Mouse (Mus musculus) liver, embryonic 12.5 days (tissue): ENCODE results near the gene Kcnmb2. TPM values are rescaled to one million over a fixed set of nuclear protein-coding genes. Genes with fewer than 3 reads are reported as not detected.

Experiments used
- ATAC-seq: fragments of 200-750 bp; cut with Nextera tagmentation; 2 replicates; pipeline ENCODE4 v1.8.0; 2017; ENCODE audit warnings: moderate number of reproducible peaks, mild to moderate bottlenecking, moderate library complexity
- H3K27ac ChIP-seq: fragments of 300-500 bp; sonication (generic); 2 replicates; pipeline ENCODE4 v1.5.1; 2016; ENCODE audit warnings: mild to moderate bottlenecking
- H3K27me3 ChIP-seq: fragments of 300-500 bp; sonication (generic); replicated peaks from 2 replicates; pipeline ENCODE4 v1.6.1; 2016; ENCODE audit warnings: mild to moderate bottlenecking, moderate library complexity
- H3K36me3 ChIP-seq: fragments of 300-500 bp; sonication (generic); 2 replicates; pipeline ENCODE4 v1.6.1; 2016; ENCODE audit warnings: mild to moderate bottlenecking, moderate library complexity
- H3K4me1 ChIP-seq: fragments of 300-500 bp; sonication (generic); 2 replicates; pipeline ENCODE4 v1.6.1; 2016
- H3K4me2 ChIP-seq: fragments of 300-500 bp; sonication (generic); 2 replicates; pipeline ENCODE4 v1.6.1; 2016; ENCODE audit warnings: mild to moderate bottlenecking, moderate library complexity
- H3K4me3 ChIP-seq: fragments of 300-500 bp; sonication (generic); 2 replicates; pipeline ENCODE4 v1.5.1; 2016; ENCODE audit warnings: mild to moderate bottlenecking, moderate library complexity
- H3K9ac ChIP-seq: fragments of 300-500 bp; sonication (generic); 2 replicates; pipeline ENCODE4 v1.6.1; 2016; ENCODE audit warnings: mild to moderate bottlenecking, moderate library complexity
- H3K9me3 ChIP-seq: fragments of 300-500 bp; sonication (generic); replicated peaks from 2 replicates; pipeline ENCODE4 v1.6.1; 2016; ENCODE audit warnings: mild to moderate bottlenecking, moderate library complexity
- WGBS: fragments of 180-500 bp; shearing (Covaris S2); methylation state at CpG from one replicate; pipeline ENCODE4 v1.1.7; 2016; ENCODE audit not compliant: insufficient replicate concordance; 5-methylcytosine and 5-hydroxymethylcytosine counted together
- polyA plus RNA-seq: library from polyadenylated mRNA; unstranded; fragments of >200 nt; fragmentation: Nextera tagmentation; extraction: Ambion mirVana; gene quantifications from 2 replicates; pipeline ENCODE4 v1.2.1, GENCODE M21; 2016

Kcnmb2 gene
- polyA plus RNA-seq, 1 experiment from 2014 or later, result 0.64 TPM

DNA sequence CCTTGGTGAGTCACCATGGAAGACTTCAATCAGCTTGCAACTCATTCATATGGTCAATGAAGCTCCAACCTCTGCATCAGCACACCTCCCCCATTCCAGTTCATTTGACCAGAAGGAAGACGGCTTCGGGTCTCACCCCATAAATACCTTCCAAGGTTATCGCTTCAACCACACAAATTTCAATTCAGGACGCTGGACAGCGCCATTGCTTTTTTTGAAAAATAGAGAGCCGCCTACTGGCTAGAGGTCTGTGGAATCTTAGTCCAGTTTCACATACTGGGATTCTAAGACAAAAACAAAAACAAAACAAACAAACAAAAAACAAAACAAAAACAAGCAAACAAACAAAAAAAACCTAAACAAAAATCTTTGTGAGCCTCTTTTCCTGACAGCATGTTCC lies 39.2 kb downstream of the Kcnmb2 start:
- 23% methylated on average over 6 of the region's 6 CpGs for WGBS
- Histone ChIP-seq H3K4me3 (no peak overlapping the region), H3K27ac (no peak overlapping the region), H3K27me3 (no peaks in the 10 kb centered on the region), H3K4me2 (no peak overlapping the region), H3K36me3 (no peaks in the 10 kb centered on the region), H3K9ac (no peak overlapping the region), H3K9me3 (no peaks in the 10 kb centered on the region), H3K4me1 (no peaks in the 10 kb centered on the region)
- no peak for ATAC-seq

DNA sequence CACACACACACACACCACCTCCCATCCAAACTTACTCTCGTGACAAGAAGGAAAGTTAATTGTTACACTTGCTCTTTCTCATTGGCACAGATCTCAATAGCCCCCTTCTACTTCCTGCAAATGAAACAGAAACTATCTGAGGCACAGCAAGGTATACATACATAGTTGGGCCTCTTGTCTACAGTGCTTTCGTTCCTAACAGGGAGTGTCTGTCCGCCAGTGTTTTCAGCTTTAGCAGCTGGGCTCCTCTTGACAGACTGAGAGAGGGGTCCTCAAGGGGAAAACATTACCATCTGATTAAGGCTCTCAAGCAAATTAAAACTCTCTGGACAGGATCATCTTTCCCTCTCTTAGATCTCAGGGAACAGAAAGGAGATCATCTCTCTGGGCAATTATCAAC lies 51.9 kb downstream of the Kcnmb2 start:
- no peaks in the 10 kb centered on the region for H3K4me1 ChIP-seq
- no peak for ATAC-seq
- WGBS, result 42% methylated on average over 3 of the region's 3 CpGs
- H3K36me3 ChIP-seq, result no peaks in the 10 kb centered on the region
- H3K4me2 ChIP-seq, result no peak overlapping the region
- no peak overlapping the region for H3K9ac ChIP-seq
- H3K27ac ChIP-seq, result no peak overlapping the region
- no peaks in the 10 kb centered on the region for H3K9me3 ChIP-seq
- no peak overlapping the region for H3K4me3 ChIP-seq
- no peaks in the 10 kb centered on the region for H3K27me3 ChIP-seq

- 62% methylated on average over 2 of the region's 2 CpGs for WGBS
- ATAC-seq, result no peak
- no peaks in the 10 kb centered on the region for H3K4me1 ChIP-seq
Observed at GRCm38 (mm10) chr3:31955004-31955403, 52.7 kb downstream of the Kcnmb2 start.

GRCm38 (mm10) chr3:31959821-31960220 lies 57.5 kb downstream of the Kcnmb2 start:
- no peaks in the 10 kb centered on the region for H3K27me3 ChIP-seq
- no peaks in the 10 kb centered on the region for H3K4me1 ChIP-seq
- no peak overlapping the region for H3K27ac ChIP-seq
- H3K4me3 ChIP-seq, result no peak overlapping the region
- no peaks in the 10 kb centered on the region for H3K36me3 ChIP-seq
- no peak overlapping the region for H3K9ac ChIP-seq
- no peak overlapping the region for H3K4me2 ChIP-seq
- ATAC-seq, result no peak
- 66% methylated on average over 5 of the region's 5 CpGs for WGBS
- H3K9me3 ChIP-seq, result no peaks in the 10 kb centered on the region

More at GRCm38 (mm10) chr3:31955004-31955403, 52.7 kb downstream of the Kcnmb2 start:
- Histone ChIP-seq H3K36me3 (no peaks in the 10 kb centered on the region), H3K9ac (no peak overlapping the region), H3K27me3 (no peaks in the 10 kb centered on the region), H3K27ac (no peak overlapping the region), H3K4me2 (no peak overlapping the region), H3K9me3 (no peaks in the 10 kb centered on the region), H3K4me3 (no peak overlapping the region)

DNA sequence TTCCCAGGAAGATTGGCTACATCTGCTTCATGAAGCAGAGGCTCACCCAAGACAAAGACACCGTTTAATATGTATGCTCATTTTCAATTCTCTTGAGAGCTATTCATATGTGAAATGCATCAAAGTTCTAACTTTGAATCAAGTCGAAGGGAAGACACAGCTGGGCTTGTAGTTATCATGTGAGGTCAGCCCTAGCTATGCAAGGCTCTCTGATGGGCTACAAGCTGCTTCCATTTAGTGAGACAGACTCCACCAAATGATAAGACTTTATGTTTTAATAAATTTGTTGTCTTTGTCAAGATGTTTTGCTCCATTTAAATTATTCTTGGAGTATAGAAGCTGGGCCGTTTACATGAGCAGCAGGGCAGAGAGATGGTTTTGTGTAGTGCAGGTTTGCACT lies 58.9 kb downstream of the Kcnmb2 start:
- H3K9me3 ChIP-seq, result no peaks in the 10 kb centered on the region

DNA sequence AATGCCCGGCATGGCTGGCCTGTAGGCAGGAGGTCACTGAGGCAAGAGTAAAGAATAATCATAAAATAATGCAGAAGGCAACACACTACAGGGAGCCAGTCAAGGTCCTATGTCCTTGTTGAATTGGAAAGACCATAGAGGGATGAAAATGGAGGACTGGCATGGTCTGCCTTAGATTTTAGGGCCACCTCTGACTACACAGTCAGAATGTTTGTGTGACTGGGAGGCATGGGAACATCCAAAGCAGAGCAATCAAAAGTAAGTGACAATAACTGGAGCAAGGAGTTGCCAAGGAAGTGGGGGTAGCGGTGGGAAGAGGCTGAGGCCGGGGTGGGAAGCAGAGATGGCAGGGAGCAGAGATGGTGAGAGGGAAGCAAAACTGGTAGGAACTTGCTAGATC lies 60.8 kb downstream of the Kcnmb2 start:
- Histone ChIP-seq H3K36me3 (no peaks in the 10 kb centered on the region), H3K4me1 (no peaks in the 10 kb centered on the region), H3K27me3 (no peaks in the 10 kb centered on the region), H3K9ac (no peak overlapping the region), H3K9me3 (no peaks in the 10 kb centered on the region), H3K27ac (no peak overlapping the region), H3K4me2 (no peak overlapping the region), H3K4me3 (no peak overlapping the region)
- 82% methylated on average over 3 of the region's 3 CpGs for WGBS
- no peak for ATAC-seq

More for the DNA sequence above, 58.9 kb downstream of the Kcnmb2 start:
- Histone ChIP-seq H3K4me1 (no peaks in the 10 kb centered on the region), H3K4me3 (no peak overlapping the region), H3K9ac (no peak overlapping the region), H3K4me2 (no peak overlapping the region), H3K36me3 (no peaks in the 10 kb centered on the region), H3K27ac (no peak overlapping the region), H3K27me3 (no peaks in the 10 kb centered on the region)
- WGBS, result 46% methylated on average over 3 of the region's 3 CpGs
- ATAC-seq, result no peak

- H3K27me3 ChIP-seq, result no peaks in the 10 kb centered on the region
- ATAC-seq, result no peak
- no peak overlapping the region for H3K27ac ChIP-seq
- WGBS, result 19% methylated on average over 3 of the region's 3 CpGs
- H3K9me3 ChIP-seq, result no peaks in the 10 kb centered on the region
- H3K9ac ChIP-seq, result no peak overlapping the region
- H3K4me2 ChIP-seq, result no peak overlapping the region
- no peaks in the 10 kb centered on the region for H3K4me1 ChIP-seq
- H3K36me3 ChIP-seq, result no peaks in the 10 kb centered on the region
- no peak overlapping the region for H3K4me3 ChIP-seq
Observed at GRCm38 (mm10) chr3:31979661-31980060, 77.4 kb downstream of the Kcnmb2 start.

DNA sequence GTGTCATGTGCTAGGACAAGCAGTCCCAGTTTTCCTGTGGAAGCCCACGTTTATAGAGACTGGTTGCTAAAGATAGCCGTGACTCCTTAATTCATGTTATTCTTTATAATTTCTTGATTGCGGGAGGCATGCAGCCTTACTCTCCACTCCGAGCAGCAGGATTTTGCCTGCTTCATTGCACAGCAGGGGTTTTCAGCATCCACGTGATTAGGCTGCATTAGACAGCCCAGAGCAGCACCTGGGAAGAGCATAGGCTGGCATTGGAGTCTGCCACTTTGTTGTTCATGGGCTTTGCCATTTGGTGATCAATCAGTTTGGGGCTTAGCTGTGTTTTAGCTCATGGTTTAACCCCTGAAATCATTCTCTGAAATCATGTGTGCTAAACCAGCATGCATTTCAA lies 80.1 kb downstream of the Kcnmb2 start:
- Histone ChIP-seq H3K36me3 (no peaks in the 10 kb centered on the region), H3K27me3 (no peaks in the 10 kb centered on the region), H3K4me2 (no peak overlapping the region), H3K27ac (no peak overlapping the region), H3K9ac (no peak overlapping the region), H3K9me3 (no peaks in the 10 kb centered on the region), H3K4me3 (no peak overlapping the region), H3K4me1 (no peaks in the 10 kb centered on the region)
- 54% methylated on average over 5 of the region's 5 CpGs for WGBS
- ATAC-seq, result no peak

DNA sequence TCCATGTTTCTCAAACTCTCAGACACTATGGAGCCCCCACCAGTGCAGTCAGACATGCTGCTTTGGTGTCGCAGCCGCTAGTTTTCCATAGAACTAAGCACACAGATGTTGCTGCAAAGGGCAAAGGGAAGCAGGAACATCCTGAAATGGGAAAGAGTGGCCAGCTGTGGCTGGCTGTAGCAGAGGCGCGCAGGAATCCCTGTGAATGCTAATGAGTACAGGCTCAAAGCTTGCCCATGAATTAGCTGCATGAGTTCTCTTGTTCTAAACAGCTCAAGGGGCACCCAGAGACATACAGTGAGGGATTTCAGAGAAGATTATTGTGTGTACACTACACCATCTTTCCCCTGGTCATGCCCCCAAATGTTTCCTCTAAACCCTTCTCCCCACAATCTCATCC lies 82.8 kb downstream of the Kcnmb2 start:
- Histone ChIP-seq H3K27me3 (no peaks in the 10 kb centered on the region), H3K27ac (no peak overlapping the region), H3K4me2 (no peak overlapping the region), H3K9me3 (no peaks in the 10 kb centered on the region), H3K36me3 (no peaks in the 10 kb centered on the region), H3K4me1 (no peaks in the 10 kb centered on the region), H3K9ac (no peak overlapping the region), H3K4me3 (no peak overlapping the region)
- ATAC-seq, result no peak
- 75% methylated on average over 4 of the region's 4 CpGs for WGBS

- H3K27ac ChIP-seq, result no peak overlapping the region
- ATAC-seq, result no peak
- no peaks in the 10 kb centered on the region for H3K4me1 ChIP-seq
- no peak overlapping the region for H3K9ac ChIP-seq
- no peaks in the 10 kb centered on the region for H3K27me3 ChIP-seq
- H3K4me2 ChIP-seq, result no peak overlapping the region
- H3K36me3 ChIP-seq, result no peaks in the 10 kb centered on the region
- no peaks in the 10 kb centered on the region for H3K9me3 ChIP-seq
- 67% methylated on average over 5 of the region's 5 CpGs for WGBS
- no peak overlapping the region for H3K4me3 ChIP-seq
Observed at GRCm38 (mm10) chr3:31991526-31992045, 89.3 kb downstream of the Kcnmb2 start.

- Histone ChIP-seq H3K36me3 (no peaks in the 10 kb centered on the region), H3K27me3 (no peaks in the 10 kb centered on the region), H3K4me1 (no peaks in the 10 kb centered on the region), H3K4me3 (no peak overlapping the region), H3K4me2 (no peak overlapping the region), H3K9ac (no peak overlapping the region), H3K9me3 (no peaks in the 10 kb centered on the region), H3K27ac (no peak overlapping the region)
- no peak for ATAC-seq
- WGBS, result 65% methylated on average over 5 of the region's 5 CpGs
Observed at GRCm38 (mm10) chr3:32011566-32011965, 109.3 kb downstream of the Kcnmb2 start.

DNA sequence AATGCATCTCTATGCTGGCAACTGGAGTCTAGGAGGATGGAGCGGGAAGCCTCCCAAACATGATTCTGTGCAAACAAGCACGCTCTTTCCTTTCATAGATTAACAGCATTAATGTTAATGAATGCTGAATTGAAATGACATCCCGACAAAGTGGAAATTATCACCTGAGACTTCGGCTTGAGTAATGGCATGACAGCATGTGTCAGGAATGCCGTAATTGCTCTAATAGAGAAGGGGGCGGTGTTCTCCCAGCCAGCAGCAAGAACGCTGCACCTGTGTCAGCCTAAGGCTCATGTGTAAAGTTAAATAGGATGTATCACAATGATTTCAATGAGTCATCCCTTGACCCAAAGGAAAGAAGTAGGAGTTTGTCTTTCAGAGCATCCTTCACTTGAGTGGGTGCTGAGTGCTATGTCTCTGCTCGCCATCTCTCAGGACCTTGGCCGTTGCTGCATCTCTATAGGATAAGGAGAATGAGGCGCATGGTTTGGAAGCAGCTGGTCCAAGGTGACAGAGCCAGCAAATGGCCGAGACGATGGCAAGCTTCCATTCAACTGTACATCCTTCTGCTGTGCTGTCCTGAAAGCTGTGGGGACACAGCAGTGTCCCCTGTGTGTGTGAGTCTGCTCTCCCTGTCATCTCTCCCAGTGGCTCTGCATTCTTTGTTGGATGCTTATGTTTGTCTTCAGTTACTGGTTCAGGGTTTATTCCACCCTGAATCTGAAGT lies 110.1 kb downstream of the Kcnmb2 start:
- Histone ChIP-seq H3K9me3 (no peaks in the 10 kb centered on the region), H3K27me3 (no peaks in the 10 kb centered on the region), H3K27ac (no peak overlapping the region), H3K4me2 (no peak overlapping the region), H3K4me3 (no peak overlapping the region), H3K36me3 (no peaks in the 10 kb centered on the region), H3K9ac (no peak overlapping the region), H3K4me1 (no peaks in the 10 kb centered on the region)
- WGBS, result 72% methylated on average over 12 of the region's 12 CpGs
- ATAC-seq, result no peak

DNA sequence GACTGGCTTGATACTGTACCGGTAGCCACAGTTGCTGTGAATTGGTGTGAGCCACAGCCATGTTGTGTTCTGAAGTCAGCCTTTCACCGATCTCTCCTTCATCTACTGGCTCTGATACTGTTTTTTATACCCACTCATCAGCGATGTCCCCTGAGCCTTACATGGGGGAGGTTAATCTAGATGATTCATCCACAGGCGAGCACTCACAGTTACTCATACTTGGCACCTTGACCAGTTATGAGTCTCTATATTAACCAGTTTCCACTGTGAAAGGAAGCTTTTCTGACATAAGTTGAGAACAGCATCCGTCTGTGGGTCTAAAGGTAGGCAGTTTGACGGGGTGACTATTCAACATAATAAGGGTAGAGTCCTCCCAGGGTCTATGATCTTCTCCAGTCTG lies 118.7 kb downstream of the Kcnmb2 start:
- H3K9ac ChIP-seq, result no peak overlapping the region
- H3K4me1 ChIP-seq, result no peaks in the 10 kb centered on the region
- no peaks in the 10 kb centered on the region for H3K27me3 ChIP-seq
- ATAC-seq, result no peak
- 68% methylated on average over 6 of the region's 6 CpGs for WGBS
- H3K4me3 ChIP-seq, result no peak overlapping the region
- no peaks in the 10 kb centered on the region for H3K9me3 ChIP-seq
- no peak overlapping the region for H3K27ac ChIP-seq
- no peaks in the 10 kb centered on the region for H3K36me3 ChIP-seq
- no peak overlapping the region for H3K4me2 ChIP-seq
